Mouse (Mus musculus): ENCODE data around the gene Sycn.
"Not testable (repeated sequence)": the region's sequence is repeated elsewhere in the genome, so short reads cannot be mapped to it uniquely, and the experiment has no call there.

Sycn gene

DNA sequence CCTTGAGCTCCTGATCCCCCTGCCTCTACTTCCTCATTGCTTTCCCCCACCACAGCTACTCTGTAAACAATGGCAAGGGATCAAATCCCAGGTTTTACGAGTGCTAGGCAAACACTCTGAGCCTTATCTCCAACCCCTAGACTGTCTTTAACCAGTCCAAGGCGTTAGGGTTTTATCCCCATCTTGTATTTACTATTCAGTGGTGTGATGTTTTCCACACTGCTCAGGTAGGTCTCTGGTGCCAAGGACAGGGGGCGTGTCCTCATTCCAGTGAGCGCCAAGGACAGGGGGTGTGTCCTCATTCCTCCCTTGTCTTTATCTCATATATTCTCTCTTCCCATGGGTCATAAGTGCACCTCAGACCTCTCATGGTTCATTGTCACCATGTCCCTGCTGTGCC lies at the start of gene Sycn:
Gene Sycn, plus strand, starts transcription at position 360 of the 400 bp plus-strand sequence.
- no peak for DNase-seq (ENCODE audit: extremely low spot score, low read depth, low spot score)

GRCm38 (mm10) chr7:28490903-28491302 lies 49.8 kb upstream of the Sycn start:
- DNase-seq (ENCODE audit: extremely low spot score, low read depth, low spot score) = no peak

DNA sequence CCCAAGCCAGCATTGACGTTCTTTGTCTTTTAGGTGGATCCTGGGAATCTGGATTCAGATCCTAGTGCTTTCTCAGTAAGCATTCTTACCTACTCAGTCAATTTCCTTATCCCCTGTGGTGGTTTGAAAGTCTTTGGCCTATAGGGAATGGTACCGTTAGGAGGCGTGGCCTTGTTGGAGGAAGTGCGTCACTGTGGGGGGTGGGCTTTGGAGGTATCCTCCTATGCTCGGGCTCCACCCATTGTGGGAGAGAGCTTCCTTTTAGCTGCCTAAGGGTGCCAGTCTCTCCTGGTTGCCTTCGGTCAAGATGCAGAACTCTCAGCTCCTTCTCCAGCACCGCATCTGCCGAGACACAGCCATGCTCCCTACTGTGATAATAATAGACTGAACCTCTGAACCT lies 48.4 kb upstream of the Sycn start:
- DNase-seq (ENCODE audit: extremely low spot score, low read depth, low spot score) = no peak

DNA sequence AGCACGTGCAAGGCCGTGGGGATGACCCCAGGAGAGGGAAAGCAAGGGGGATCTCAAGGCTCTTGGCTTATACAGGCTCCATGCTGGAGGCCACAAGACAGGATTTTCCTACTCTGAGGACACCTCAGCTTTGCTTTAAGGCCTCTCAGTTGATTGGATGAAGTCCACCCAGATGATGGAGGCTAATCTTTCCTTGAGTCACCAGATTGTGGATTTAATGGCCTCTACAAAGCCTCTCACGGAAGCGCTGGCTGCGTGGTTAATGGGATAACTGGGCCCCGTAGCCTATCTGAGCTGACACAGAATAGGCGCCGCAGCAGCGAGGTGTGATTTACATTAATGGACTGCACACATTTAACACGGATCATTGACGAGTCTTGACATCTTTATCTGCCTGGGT lies 45.3 kb upstream of the Sycn start:
- no peak for DNase-seq (ENCODE audit: extremely low spot score, low read depth, low spot score)

GRCm38 (mm10) chr7:28505585-28505984 lies 35.1 kb upstream of the Sycn start:
- no peak for DNase-seq (ENCODE audit: extremely low spot score, low read depth, low spot score)

DNA sequence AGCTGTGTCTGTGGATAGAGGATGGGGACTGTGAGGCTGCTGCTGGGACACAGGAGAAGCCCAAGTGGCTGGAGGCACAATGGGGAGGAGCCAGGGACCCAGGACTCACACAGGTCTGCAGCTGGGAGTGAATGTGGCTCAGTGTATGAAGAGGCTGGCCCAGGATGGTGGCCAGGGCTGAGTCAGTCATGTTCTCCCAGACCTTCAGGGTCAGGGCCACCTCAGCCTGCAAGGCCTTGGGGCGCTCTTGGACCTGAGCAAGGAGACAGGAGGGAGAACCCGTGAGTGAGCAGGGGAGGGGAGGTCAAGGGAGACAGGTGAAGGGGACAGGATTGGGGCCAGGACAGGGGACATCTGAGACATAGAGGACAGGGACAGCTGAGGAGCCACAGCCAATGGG lies 31.6 kb upstream of the Sycn start:
- DNase-seq (ENCODE audit: extremely low spot score, low read depth, low spot score) = not testable (repeated sequence)

GRCm38 (mm10) chr7:28510405-28510974 lies 30.2 kb upstream of the Sycn start, which contains the start of gene Ifnl2:
Ifnl2 (minus strand) TSS chr7:28510455.
- not testable (repeated sequence) for DNase-seq (ENCODE audit: extremely low spot score, low read depth, low spot score)

GRCm38 (mm10) chr7:28511441-28511840 lies 29.2 kb upstream of the Sycn start:
- no peak for DNase-seq (ENCODE audit: extremely low spot score, low read depth, low spot score)

DNA sequence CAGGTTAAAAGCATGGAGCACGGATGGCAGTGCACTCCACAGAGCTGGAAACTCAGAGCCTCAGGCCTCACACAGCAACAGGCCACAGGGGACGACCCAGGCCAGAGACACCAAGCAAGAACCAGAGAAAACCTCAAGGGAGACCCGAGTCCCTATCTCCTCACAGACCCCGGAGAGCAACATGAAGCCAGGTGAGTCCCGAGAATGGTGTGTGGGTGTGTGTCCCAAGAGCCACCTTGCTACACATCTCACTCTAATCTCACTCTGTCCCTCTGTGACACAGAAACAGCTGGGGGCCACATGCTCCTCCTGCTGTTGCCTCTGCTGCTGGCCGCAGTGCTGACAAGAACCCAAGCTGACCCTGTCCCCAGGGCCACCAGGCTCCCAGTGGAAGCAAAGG lies 18.1 kb upstream of the Sycn start, which contains the start of gene Ifnl3:
Gene Ifnl3, plus strand, starts transcription at position 301 of the 400 bp plus-strand sequence.
- not testable (repeated sequence) for DNase-seq (ENCODE audit: extremely low spot score, low read depth, low spot score)

GRCm38 (mm10) chr7:28527922-28528719 lies 12.6 kb upstream of the Sycn start:
- DNase-seq (ENCODE audit: extremely low spot score, low read depth, low spot score) = peak; percentile 35

GRCm38 (mm10) chr7:28532005-28532404 lies 8.7 kb upstream of the Sycn start:
- DNase-seq (ENCODE audit: extremely low spot score, low read depth, low spot score) = no peak

DNA sequence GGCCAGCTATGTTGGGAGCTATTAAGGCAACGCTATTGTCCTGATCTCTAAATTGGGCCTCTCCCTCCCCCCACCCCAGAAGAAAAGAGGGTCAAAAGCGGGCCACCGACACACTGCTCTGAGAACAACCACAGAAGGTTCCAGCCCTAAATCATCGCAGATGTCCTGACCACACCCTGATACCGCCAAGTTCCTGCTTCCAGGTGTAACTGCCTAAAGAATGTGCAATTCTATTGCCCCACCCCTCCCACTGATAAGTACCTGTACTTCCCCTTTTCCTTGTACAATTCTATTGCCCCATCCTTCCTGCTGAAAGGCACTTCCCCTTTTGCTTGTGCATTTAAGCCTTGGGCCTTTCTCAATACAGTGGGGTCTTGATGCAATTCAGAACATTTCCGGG lies 1.8 kb upstream of the Sycn start:
- not testable (repeated sequence) for DNase-seq (ENCODE audit: extremely low spot score, low read depth, low spot score)

GRCm38 (mm10) chr7:28544051-28544601 lies 3.4 kb downstream of the Sycn start:
- DNase-seq (ENCODE audit: extremely low spot score, low read depth, low spot score) = no peak

- DNase-seq (ENCODE audit: extremely low spot score, low read depth, low spot score) = no peak
Observed at GRCm38 (mm10) chr7:28545048-28545890, 4.6 kb downstream of the Sycn start.

DNA sequence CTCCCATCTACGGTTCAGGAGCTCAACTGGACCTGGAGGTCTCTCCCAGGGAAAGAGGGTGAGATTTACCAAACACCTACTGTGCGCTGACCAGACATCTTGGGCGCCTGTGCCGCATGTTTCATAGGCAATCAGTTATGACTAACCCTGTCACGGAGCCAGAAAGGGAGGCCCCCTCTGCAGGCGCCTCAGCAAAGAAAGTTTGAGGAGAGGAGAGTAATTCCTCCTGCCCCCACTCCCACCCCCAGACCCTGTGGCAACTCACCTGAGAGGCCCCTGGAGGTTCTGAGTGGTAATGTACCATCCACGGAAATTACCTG lies 5.2 kb downstream of the Sycn start:
- DNase-seq (ENCODE audit: extremely low spot score, low read depth, low spot score) = no peak

- no peak for DNase-seq (ENCODE audit: extremely low spot score, low read depth, low spot score)
Observed at GRCm38 (mm10) chr7:28546649-28547048, 6.0 kb downstream of the Sycn start.

- DNase-seq (ENCODE audit: extremely low spot score, low read depth, low spot score) = no peak
Observed at GRCm38 (mm10) chr7:28547154-28547553, 6.5 kb downstream of the Sycn start, which contains the start of gene Nccrp1. Nccrp1 (minus strand) TSS chr7:28547254.

- no peak for DNase-seq (ENCODE audit: extremely low spot score, low read depth, low spot score)
Observed at GRCm38 (mm10) chr7:28547628-28548027, 6.9 kb downstream of the Sycn start.

- DNase-seq (ENCODE audit: extremely low spot score, low read depth, low spot score) = no peak
Observed at GRCm38 (mm10) chr7:28553076-28553475, 12.4 kb downstream of the Sycn start.

DNA sequence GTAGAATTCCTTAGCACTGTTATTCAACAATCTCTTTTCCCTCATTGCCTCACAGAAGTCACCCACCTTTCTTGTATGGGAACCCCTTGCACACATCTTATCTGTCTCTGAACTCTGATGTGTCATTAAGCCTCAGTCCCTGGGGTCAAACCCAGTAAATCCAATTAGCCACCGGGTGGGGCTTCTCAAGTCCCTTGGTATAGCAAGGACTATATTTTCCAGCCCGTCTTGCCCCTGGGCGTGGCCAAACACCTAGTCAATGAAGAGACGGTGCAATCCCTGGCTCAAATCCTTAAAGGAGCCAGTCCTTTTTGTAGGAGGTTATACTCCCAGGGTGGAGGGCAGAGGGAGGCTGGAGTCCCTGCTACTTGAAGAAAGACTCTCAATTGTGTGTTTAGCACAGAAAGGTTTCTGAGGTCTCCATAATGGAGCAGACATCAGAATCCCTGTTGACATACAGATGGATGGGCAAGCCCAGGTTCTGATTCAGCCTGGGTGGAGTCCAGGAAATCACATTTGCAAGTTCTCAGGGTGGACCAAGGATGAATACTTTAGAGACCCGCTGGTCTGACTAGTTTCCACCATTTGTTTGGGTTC lies 15.4 kb downstream of the Sycn start:
- DNase-seq (ENCODE audit: extremely low spot score, low read depth, low spot score) = no peak

GRCm38 (mm10) chr7:28557069-28557468 lies 16.4 kb downstream of the Sycn start:
- DNase-seq (ENCODE audit: extremely low spot score, low read depth, low spot score) = no peak

All from hindlimb bud, embryonic 11.5 days (tissue).